ENCODE assay signal across 8 mouse cellular contexts in genomic region chr1:135730296-135730695, GRCm38 (mm10). TPM values are rescaled to one million over a fixed set of nuclear protein-coding genes. Genes with fewer than 3 reads are reported as not detected.
DNase-seq lines count a peak whose midpoint lies in the region; ATAC-seq and TF ChIP-seq lines count a peak whose summit lies in the region.

No protein-coding gene starts in this region.

- H3K36me3 ChIP-seq in kidney, adult 2 months (ENCODE audit: control insufficient read depth, insufficient read depth, low read length), result no peaks in the 10 kb centered on the region
- no peaks in the 10 kb centered on the region for H3K36me3 ChIP-seq in embryonic facial prominence, embryonic 14.5 days (ENCODE audit: control insufficient read depth, insufficient read depth, low read length)
- H3K36me3 ChIP-seq in limb, embryonic 11.5 days (ENCODE audit: control insufficient read depth, insufficient read depth, low read length), result no peaks in the 10 kb centered on the region

- peak overlapping the region; percentile 81 for H3K9ac ChIP-seq in embryonic facial prominence, embryonic 14.5 days (ENCODE audit: low read depth, low read length)
- peak overlapping the region; percentile 37; the same call in 1 of the 2 replicates for H3K9ac ChIP-seq in limb, embryonic 11.5 days (ENCODE audit: low read length)

- no peaks in the 10 kb centered on the region for H3K9me3 ChIP-seq in embryonic facial prominence, embryonic 14.5 days (ENCODE audit: control insufficient read depth, low read length)
- no peaks in the 10 kb centered on the region for H3K9me3 ChIP-seq in limb, embryonic 11.5 days (ENCODE audit: control insufficient read depth, low read length)

- no peaks in the 10 kb centered on the region for H3K27me3 ChIP-seq in kidney, adult 2 months (replicated peaks; ENCODE audit: control insufficient read depth, insufficient read depth, low read length)
- no peaks in the 10 kb centered on the region for H3K27me3 ChIP-seq in embryonic facial prominence, embryonic 14.5 days (replicated peaks; ENCODE audit: control insufficient read depth, insufficient read depth, low read length)
- no peaks in the 10 kb centered on the region for H3K27me3 ChIP-seq in limb, embryonic 11.5 days (ENCODE audit: control insufficient read depth, insufficient read depth, low read length)

- TF ChIP-seq CTCF in kidney, adult 2 months (conservative IDR thresholded peaks at IDR 0.05; ENCODE audit: insufficient read depth, insufficient read length, low read depth, low read length), result no peak

- H3K27ac ChIP-seq in kidney, adult 2 months (ENCODE audit: insufficient read depth, low read depth, low read length), result peak overlapping the region; percentile 49
- H3K27ac ChIP-seq in embryonic facial prominence, embryonic 14.5 days (replicated peaks; ENCODE audit: low read depth, low read length), result peak overlapping the region; percentile 95; the same call in 1 of the 2 replicates
- H3K27ac ChIP-seq in limb, embryonic 11.5 days (replicated peaks; ENCODE audit: low read depth, low read length), result no peak overlapping the region

- peak overlapping the region; percentile 23 for H3K4me3 ChIP-seq in kidney, adult 2 months (ENCODE audit: insufficient read depth, low read depth, low read length)
- H3K4me3 ChIP-seq in embryonic facial prominence, embryonic 14.5 days (ENCODE audit: low read depth, low read length), result peak overlapping the region; percentile 69
- H3K4me3 ChIP-seq in limb, embryonic 11.5 days (ENCODE audit: low read depth, low read length), result no peak overlapping the region; the same call in 1 of the 2 replicates

- peak overlapping the region; percentile 88 for H3K4me2 ChIP-seq in embryonic facial prominence, embryonic 14.5 days (ENCODE audit: low read depth, low read length)
- peak overlapping the region; percentile 81 for H3K4me2 ChIP-seq in limb, embryonic 11.5 days (ENCODE audit: low read depth, severe bottlenecking)

- peak; percentile 43 for DNase-seq in kidney, adult 2 months
- no peak for DNase-seq in kidney, adult 18-20 months
- no peak for DNase-seq in embryonic facial prominence, embryonic 14.5 days (ENCODE audit: low spot score)
- no peak for DNase-seq in limb, embryonic 11.5 days (ENCODE audit: low spot score)
- peak; percentile 51 for DNase-seq in naive thymus-derived CD4-positive, alpha-beta T cell, adult 2 months (ENCODE audit: low read depth)
- no peak for DNase-seq in frontal cortex, adult 2 months (ENCODE audit: extremely low spot score in 1 of 2, low spot score in 1 of 2)
- DNase-seq in thymus, adult 18-20 months, result no peak
- DNase-seq in urinary bladder, adult 18-20 months (ENCODE audit: low spot score in 2 of 2), result no peak

- peaks cover 11% of the 10 kb centered on the region for H3K4me1 ChIP-seq in kidney, adult 2 months (ENCODE audit: control insufficient read depth, insufficient read depth, low read length)
- H3K4me1 ChIP-seq in embryonic facial prominence, embryonic 14.5 days (ENCODE audit: control insufficient read depth, insufficient read depth, low read length), result peaks cover 52% of the 10 kb centered on the region
- H3K4me1 ChIP-seq in limb, embryonic 11.5 days (ENCODE audit: control insufficient read depth, insufficient read depth, low read length), result peaks cover 36% of the 10 kb centered on the region

- TF ChIP-seq POLR2A in kidney, adult 2 months (IDR thresholded peaks at IDR 0.05; ENCODE audit: low read depth, low read length), result no peak

- 35% methylated on average over 3 of the region's 3 CpGs for WGBS in kidney, adult 2 months
- WGBS in embryonic facial prominence, embryonic 14.5 days, result 24% methylated on average over 3 of the region's 3 CpGs
- WGBS in limb, embryonic 11.5 days, result 47% methylated on average over 3 of the region's 3 CpGs

- no peak for ATAC-seq in embryonic facial prominence, embryonic 14.5 days (ENCODE audit: low read depth)
- no peak for ATAC-seq in limb, embryonic 11.5 days (ENCODE audit: insufficient number of reproducible peaks, low FRiP score, low TSS enrichment, low read depth)

RNA-seq across cellular contexts. Expression of gene Csrp1, which starts 10.4 kb away (rescaled TPM):
- 122 and 124 TPM in 2 replicates for polyA plus RNA-seq in kidney, adult 2 months (2012; rRNA removed)
- polyA plus RNA-seq in embryonic facial prominence, embryonic 14.5 days (2014; fragmentation: Nextera tagmentation; extraction: Ambion mirVana), result 112 and 119 TPM in 2 replicates
- 50.5 and 51.2 TPM in 2 replicates for polyA plus RNA-seq in limb, embryonic 11.5 days (2014; fragmentation: Nextera tagmentation; extraction: Ambion mirVana)
- 205 and 232 TPM in 2 replicates for polyA plus RNA-seq in frontal cortex, adult 2 months (2012; rRNA removed)

RNA-seq across cellular contexts. Expression of gene Phlda3, which starts 35.6 kb away (rescaled TPM):
- polyA plus RNA-seq in kidney, adult 2 months (2012; rRNA removed), result 37.2 and 40.0 TPM in 2 replicates
- polyA plus RNA-seq in embryonic facial prominence, embryonic 14.5 days (2014; fragmentation: Nextera tagmentation; extraction: Ambion mirVana), result 80.1 and 90.4 TPM in 2 replicates
- 32.8 and 33.3 TPM in 2 replicates for polyA plus RNA-seq in limb, embryonic 11.5 days (2014; fragmentation: Nextera tagmentation; extraction: Ambion mirVana)
- polyA plus RNA-seq in frontal cortex, adult 2 months (2012; rRNA removed), result 33.6 and 41.1 TPM in 2 replicates

RNA-seq across cellular contexts. Expression of gene Tnni1, which starts 48.9 kb away (rescaled TPM):
- 5.8 TPM in 1 of 2 replicates, not detected in the other for polyA plus RNA-seq in kidney, adult 2 months (2012; rRNA removed)
- polyA plus RNA-seq in embryonic facial prominence, embryonic 14.5 days (2014; fragmentation: Nextera tagmentation; extraction: Ambion mirVana), result 637 and 738 TPM in 2 replicates
- 13.7 and 19.4 TPM in 2 replicates for polyA plus RNA-seq in limb, embryonic 11.5 days (2014; fragmentation: Nextera tagmentation; extraction: Ambion mirVana)
- 10.5 and 11.3 TPM in 2 replicates for polyA plus RNA-seq in frontal cortex, adult 2 months (2012; rRNA removed)

Comparison
In these comparisons a context has a peak if more than half of its experiments do, and no peak if none do; other contexts are left out.
1. DNase-seq: peak in kidney, adult 2 months (single experiment) and naive thymus-derived CD4-positive, alpha-beta T cell, adult 2 months (single experiment); none in kidney, adult 18-20 months (single experiment), embryonic facial prominence, embryonic 14.5 days (single experiment), limb, embryonic 11.5 days (single experiment), frontal cortex, adult 2 months (0 of 2), thymus, adult 18-20 months (0 of 2) and urinary bladder, adult 18-20 months (0 of 2).
2. RNA of gene Tnni1, which starts 48.9 kb away (polyA plus RNA-seq): 637 to 738 TPM in embryonic facial prominence, embryonic 14.5 days; 13.7 to 19.4 TPM in limb, embryonic 11.5 days, 10.5 to 11.3 TPM in frontal cortex, adult 2 months and 5.8 TPM in kidney, adult 2 months; every median in the first group is over 10 times any median in the second.